Mouse (Mus musculus): ENCODE data around the gene H2-Q2.
"Not testable (repeated sequence)": the region's sequence is repeated elsewhere in the genome, so short reads cannot be mapped to it uniquely, and the experiment has no call there.

H2-Q2 gene

GRCm38 (mm10) chr17:35342071-35342671 lies at the start of gene H2-Q2:
TSS of gene H2-Q2 (plus strand) at chr17:35342242.
- no peak for DNase-seq (ENCODE audit: low read depth)

- DNase-seq (ENCODE audit: low read depth): peak; percentile 37
Observed at GRCm38 (mm10) chr17:35295796-35296195, 46.2 kb upstream of the H2-Q2 start.

GRCm38 (mm10) chr17:35300261-35300945 lies 41.6 kb upstream of the H2-Q2 start:
- DNase-seq (ENCODE audit: low read depth): peak; percentile 15

- DNase-seq (ENCODE audit: low read depth): peak; percentile 94
Observed at GRCm38 (mm10) chr17:35301645-35302258, 40.3 kb upstream of the H2-Q2 start.

- no peak for DNase-seq (ENCODE audit: low read depth)
Observed at GRCm38 (mm10) chr17:35303271-35303670, 38.8 kb upstream of the H2-Q2 start.

- no peak for DNase-seq (ENCODE audit: low read depth)
Observed at GRCm38 (mm10) chr17:35303756-35304350, 38.2 kb upstream of the H2-Q2 start.

GRCm38 (mm10) chr17:35304478-35304877 lies 37.6 kb upstream of the H2-Q2 start:
- DNase-seq (ENCODE audit: low read depth): peak; percentile 17

- not testable (repeated sequence) for DNase-seq (ENCODE audit: low read depth)
Observed at GRCm38 (mm10) chr17:35304921-35305320, 37.1 kb upstream of the H2-Q2 start.

- DNase-seq (ENCODE audit: low read depth): no peak
Observed at GRCm38 (mm10) chr17:35318671-35319070, 23.4 kb upstream of the H2-Q2 start.

- no peak for DNase-seq (ENCODE audit: low read depth)
Observed at GRCm38 (mm10) chr17:35320327-35321081, 21.5 kb upstream of the H2-Q2 start, which contains the start of gene H2-Q1. TSS of gene H2-Q1 (plus strand) at chr17:35320405.

- DNase-seq (ENCODE audit: low read depth): not testable (repeated sequence)
Observed at GRCm38 (mm10) chr17:35325124-35325523, 16.9 kb upstream of the H2-Q2 start.

- DNase-seq (ENCODE audit: low read depth): not testable (repeated sequence)
Observed at GRCm38 (mm10) chr17:35326000-35326399, 16.0 kb upstream of the H2-Q2 start.

- not testable (repeated sequence) for DNase-seq (ENCODE audit: low read depth)
Observed at GRCm38 (mm10) chr17:35329714-35330113, 12.3 kb upstream of the H2-Q2 start.

GRCm38 (mm10) chr17:35331546-35331945 lies 10.5 kb upstream of the H2-Q2 start:
- DNase-seq (ENCODE audit: low read depth): peak; percentile 60

GRCm38 (mm10) chr17:35342711-35343476 lies 852 bp downstream of the H2-Q2 start:
- DNase-seq (ENCODE audit: low read depth): no peak

GRCm38 (mm10) chr17:35347659-35348058 lies 5.6 kb downstream of the H2-Q2 start:
- not testable (repeated sequence) for DNase-seq (ENCODE audit: low read depth)

- DNase-seq (ENCODE audit: low read depth): peak; percentile 21
Observed at GRCm38 (mm10) chr17:35353275-35353674, 11.2 kb downstream of the H2-Q2 start.

GRCm38 (mm10) chr17:35354071-35354470 lies 12.0 kb downstream of the H2-Q2 start:
- no peak for DNase-seq (ENCODE audit: low read depth)

- no peak for DNase-seq (ENCODE audit: low read depth)
Observed at GRCm38 (mm10) chr17:35357086-35357485, 15.0 kb downstream of the H2-Q2 start.

GRCm38 (mm10) chr17:35358763-35359469 lies 16.9 kb downstream of the H2-Q2 start:
- no peak for DNase-seq (ENCODE audit: low read depth)

- DNase-seq (ENCODE audit: low read depth): no peak
Observed at GRCm38 (mm10) chr17:35359470-35359862, 17.4 kb downstream of the H2-Q2 start.
